Mouse (Mus musculus): ENCODE measurements around the gene Zfp385c.

GRCm38 (mm10) chr11:100673169-100673568 lies 19.1 kb downstream of the Zfp385c start:
- TF ChIP-seq CTCF (IDR thresholded peaks at IDR 0.05; ENCODE audit: control insufficient read depth, insufficient read depth, low read length) (no peak), POLR2A (IDR thresholded peaks at IDR 0.05; ENCODE audit: borderline replicate concordance, control insufficient read depth, low read depth, low read length) (no peak)

Data from bone marrow, adult 2 months (tissue).